Mouse (Mus musculus) forebrain, embryonic 13.5 days (tissue): Measurements from ENCODE around the gene Ctu2. TPM values are rescaled to one million over a fixed set of nuclear protein-coding genes. Genes with fewer than 3 reads are reported as not detected.

Experiments
- ATAC-seq: fragments of 200-750 bp; cut with Nextera tagmentation; 2 replicates; pipeline ENCODE4 v1.8.0; 2017
- H3K27ac ChIP-seq: fragments of 300-500 bp; sonication (generic); 2 replicates; pipeline ENCODE4 v1.5.1; 2015; ENCODE audit warnings: inconsistent platforms, mild to moderate bottlenecking, moderate library complexity
- H3K27me3 ChIP-seq: fragments of 300-500 bp; sonication (generic); 2 replicates; pipeline ENCODE4 v1.6.1; 2015; ENCODE audit warnings: mild to moderate bottlenecking, inconsistent platforms
- H3K36me3 ChIP-seq: fragments of 300-500 bp; sonication (generic); 2 replicates; pipeline ENCODE4 v1.6.1; 2015; ENCODE audit warnings: mild to moderate bottlenecking, inconsistent platforms; ENCODE audit not compliant: poor library complexity, severe bottlenecking
- H3K4me1 ChIP-seq: fragments of 300-500 bp; sonication (generic); 2 replicates; pipeline ENCODE4 v1.6.1; 2015; ENCODE audit warnings: inconsistent platforms
- H3K4me2 ChIP-seq: fragments of 300-500 bp; sonication (generic); 2 replicates; pipeline ENCODE4 v1.6.1; 2015; ENCODE audit warnings: inconsistent platforms, mild to moderate bottlenecking, moderate library complexity
- H3K4me3 ChIP-seq: fragments of 300-500 bp; sonication (generic); 2 replicates; pipeline ENCODE4 v1.5.1; 2015; ENCODE audit warnings: mild to moderate bottlenecking, inconsistent platforms
- H3K9ac ChIP-seq: fragments of 300-500 bp; sonication (generic); 2 replicates; pipeline ENCODE4 v1.6.1; 2015; ENCODE audit warnings: mild to moderate bottlenecking, inconsistent platforms
- H3K9me3 ChIP-seq: fragments of 300-500 bp; sonication (generic); replicated peaks from 2 replicates; pipeline ENCODE4 v1.6.1; 2016; ENCODE audit warnings: inconsistent platforms
- WGBS: fragments of 180-500 bp; shearing (Covaris S2); methylation state at CpG from one replicate; pipeline ENCODE4 v1.1.7; 2015; 5-methylcytosine and 5-hydroxymethylcytosine counted together
- microRNA-seq: library from miRNA; unstranded; fragments of <30 nt; microRNA quantifications from one replicate; pipeline ENCODE4, GENCODE M21; 2016
- polyA plus RNA-seq: library from polyadenylated mRNA; unstranded; fragments of >200 nt; fragmentation: Nextera tagmentation; extraction: Ambion mirVana; gene quantifications from 2 replicates; pipeline ENCODE4 v1.2.1, GENCODE M21; 2015

Ctu2 gene
- polyA plus RNA-seq, 1 experiment from 2014 or later, result 69.1 TPM

DNA sequence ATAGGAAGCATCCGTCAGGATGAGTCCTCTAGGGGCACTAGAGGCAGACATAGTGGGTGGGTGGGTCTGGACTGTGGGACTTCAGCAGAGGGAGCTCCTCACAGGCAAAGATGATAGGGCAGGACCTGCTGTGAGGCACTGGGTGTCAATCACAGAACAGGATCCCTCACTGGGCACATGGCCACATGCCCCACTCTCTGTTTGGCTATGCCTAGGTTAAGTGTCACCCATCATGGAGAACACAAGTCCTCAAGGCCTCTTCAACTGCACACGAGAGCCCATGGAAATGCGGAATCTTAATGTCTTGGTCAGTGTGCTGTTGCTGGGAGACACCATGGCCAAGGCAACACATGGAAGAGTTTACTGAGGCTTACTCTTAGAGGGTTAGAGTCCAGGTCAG lies 52.0 kb downstream of the Ctu2 start:
- Histone ChIP-seq H3K9me3 (no peaks in the 10 kb centered on the region), H3K4me1 (peaks cover 19% of the 10 kb centered on the region), H3K36me3 (no peaks in the 10 kb centered on the region), H3K9ac (no peak overlapping the region), H3K27ac (no peak overlapping the region), H3K4me2 (no peak overlapping the region), H3K4me3 (no peak overlapping the region), H3K27me3 (peaks cover 19% of the 10 kb centered on the region)
- no peak for ATAC-seq
- 93% methylated on average over 3 of the region's 3 CpGs for WGBS

DNA sequence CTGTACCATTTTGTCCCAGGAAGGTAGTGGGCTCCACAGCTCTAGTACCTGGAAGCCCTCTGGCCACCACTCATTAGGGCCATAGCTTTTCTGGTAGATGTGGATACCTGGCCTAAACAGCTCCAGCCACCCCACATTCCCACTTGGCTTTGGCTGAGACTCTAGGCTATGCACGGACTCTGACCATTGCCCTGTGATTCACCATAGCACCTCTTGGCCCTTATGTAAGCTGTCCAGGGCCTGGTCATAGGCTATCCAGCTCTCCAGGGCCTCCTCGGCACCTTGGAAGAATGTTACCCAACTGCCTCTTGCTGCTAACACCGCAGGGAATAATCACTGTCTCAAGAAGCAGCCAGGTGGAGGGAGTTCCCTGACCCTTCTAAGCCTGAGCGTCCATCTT lies 53.2 kb downstream of the Ctu2 start:
- H3K9ac ChIP-seq, result no peak overlapping the region
- H3K4me3 ChIP-seq, result no peak overlapping the region
- WGBS, result 93% methylated on average over 4 of the region's 4 CpGs
- H3K27ac ChIP-seq, result no peak overlapping the region
- peaks cover 16% of the 10 kb centered on the region for H3K27me3 ChIP-seq
- no peaks in the 10 kb centered on the region for H3K9me3 ChIP-seq
- H3K36me3 ChIP-seq, result no peaks in the 10 kb centered on the region
- peaks cover 7% of the 10 kb centered on the region for H3K4me1 ChIP-seq
- no peak overlapping the region for H3K4me2 ChIP-seq
- ATAC-seq, result no peak

DNA sequence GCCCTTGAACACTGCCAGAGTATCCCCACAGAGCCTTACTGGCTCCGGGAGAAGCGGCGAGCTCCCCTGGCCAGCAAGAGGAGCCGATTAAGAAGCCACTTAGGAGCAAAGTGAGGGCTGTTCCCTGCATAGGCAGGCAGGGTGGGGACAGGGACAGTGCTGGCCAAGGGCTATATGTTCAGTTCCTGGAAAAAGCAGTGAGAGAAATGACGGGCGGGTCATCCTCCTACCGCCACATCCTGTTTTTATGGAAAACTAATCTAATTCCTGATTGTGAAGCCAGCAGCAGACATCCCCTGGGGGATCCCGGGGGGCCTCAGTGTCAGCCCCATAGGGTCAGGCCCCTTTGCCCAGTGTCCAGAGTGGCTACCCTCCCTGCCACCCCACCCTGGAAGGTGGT lies 55.4 kb downstream of the Ctu2 start:
- H3K9me3 ChIP-seq, result no peaks in the 10 kb centered on the region
- H3K4me3 ChIP-seq, result no peak overlapping the region
- peaks cover 4% of the 10 kb centered on the region; the same call in 1 of the 2 replicates for H3K27me3 ChIP-seq
- no peak overlapping the region for H3K9ac ChIP-seq
- H3K4me2 ChIP-seq, result no peak overlapping the region
- no peaks in the 10 kb centered on the region for H3K36me3 ChIP-seq
- ATAC-seq, result no peak
- no peaks in the 10 kb centered on the region for H3K4me1 ChIP-seq
- WGBS, result 89% methylated on average over 8 of the region's 8 CpGs
- no peak overlapping the region for H3K27ac ChIP-seq

Small RNA genes within 50 kb of the gene (microRNA-seq; reads per million reads assigned to microRNA genes)
- gene Gm24366, result not detected

Other genes starting within 250 kb of the Ctu2 start
- gene Zfpm1, start 194.0 kb upstream of the Ctu2 start, polyA plus RNA-seq, result 0.48 and 0.49 TPM in 2 replicates
- not detected in 2 replicates for gene Trhr2, start 115.4 kb upstream of the Ctu2 start, polyA plus RNA-seq
- gene Zc3h18, start 99.5 kb upstream of the Ctu2 start, polyA plus RNA-seq, result 47.4 and 52.2 TPM in 2 replicates
- gene Il17c, start 54.1 kb upstream of the Ctu2 start, polyA plus RNA-seq, result not detected in 2 replicates
- gene Cyba, start 43.2 kb upstream of the Ctu2 start, polyA plus RNA-seq, result 28.8 and 33.9 TPM in 2 replicates
- gene Mvd, start 32.7 kb upstream of the Ctu2 start, polyA plus RNA-seq, result 38.3 and 42.2 TPM in 2 replicates
- 0.10 TPM in 1 of 2 replicates, not detected in the other for gene Snai3, start 15.4 kb upstream of the Ctu2 start, polyA plus RNA-seq
- gene Rnf166, start 79 bp upstream of the Ctu2 start, polyA plus RNA-seq, result 33.6 and 36.1 TPM in 2 replicates
- 1.4 and 2.0 TPM in 2 replicates for gene Piezo1, start 75.2 kb downstream of the Ctu2 start, polyA plus RNA-seq
- 29.1 and 32.3 TPM in 2 replicates for gene Cdt1, start 91.9 kb downstream of the Ctu2 start, polyA plus RNA-seq
- gene Aprt, start 100.8 kb downstream of the Ctu2 start, polyA plus RNA-seq, result 193 and 198 TPM in 2 replicates
- 3.0 and 3.2 TPM in 2 replicates for gene Galns, start 135.3 kb downstream of the Ctu2 start, polyA plus RNA-seq
- gene Trappc2l, start 135.5 kb downstream of the Ctu2 start, polyA plus RNA-seq, result 69.3 and 79.6 TPM in 2 replicates
- gene Pabpn1l, start 146.6 kb downstream of the Ctu2 start, polyA plus RNA-seq, result not detected in 2 replicates
- gene Cbfa2t3, start 223.0 kb downstream of the Ctu2 start, polyA plus RNA-seq, result 12.4 and 13.9 TPM in 2 replicates